Mouse (Mus musculus) adrenal gland, postnatal 14 days (tissue): ENCODE measurements around the gene Tenm4. TPM values are rescaled to one million over a fixed set of nuclear protein-coding genes. Genes with fewer than 3 reads are reported as not detected.

Experiments used
- DNase-seq: peaks from one replicate; pipeline ENCODE4 v3.0.0; 2021; ENCODE audit warnings: mixed read lengths
- total RNA-seq: library from RNA; stranded (reverse); gene quantifications from 2 replicates; pipeline ENCODE4 v1.2.3, GENCODE M21; 2021

Tenm4 gene
- total RNA-seq, 1 experiment from 2014 or later: 15.6 TPM

- DNase-seq: no peak
These were observed 32.9 kb downstream of the Tenm4 start for GRCm38 (mm10) chr7:96203812-96204560.

GRCm38 (mm10) chr7:96204809-96205350, 33.8 kb downstream of the Tenm4 start:
- DNase-seq: no peak

- DNase-seq: no peak
These were observed 36.0 kb downstream of the Tenm4 start for GRCm38 (mm10) chr7:96207071-96207470.

- DNase-seq: peak; percentile 65
These were observed 38.9 kb downstream of the Tenm4 start for GRCm38 (mm10) chr7:96209783-96210524.

- DNase-seq: peak; percentile 64
These were observed 39.7 kb downstream of the Tenm4 start for GRCm38 (mm10) chr7:96210525-96211369.

GRCm38 (mm10) chr7:96211618-96212021, 40.6 kb downstream of the Tenm4 start:
- peak; percentile 19 for DNase-seq

GRCm38 (mm10) chr7:96212224-96212591, 41.2 kb downstream of the Tenm4 start:
- DNase-seq: no peak

- DNase-seq: peak; percentile 76
These were observed 41.8 kb downstream of the Tenm4 start for GRCm38 (mm10) chr7:96212592-96213541.

GRCm38 (mm10) chr7:96213741-96214140, 42.7 kb downstream of the Tenm4 start:
- no peak for DNase-seq

- no peak for DNase-seq
These were observed 43.8 kb downstream of the Tenm4 start for GRCm38 (mm10) chr7:96214876-96215275.

- no peak for DNase-seq
These were observed 45.0 kb downstream of the Tenm4 start for GRCm38 (mm10) chr7:96215894-96216509.

GRCm38 (mm10) chr7:96219386-96219785, 48.3 kb downstream of the Tenm4 start:
- DNase-seq: no peak

- DNase-seq: no peak
These were observed 49.6 kb downstream of the Tenm4 start for GRCm38 (mm10) chr7:96220647-96221046.

- DNase-seq: no peak
These were observed 51.5 kb downstream of the Tenm4 start for GRCm38 (mm10) chr7:96222569-96222968.

- peak; percentile 38 for DNase-seq
These were observed 57.7 kb downstream of the Tenm4 start for GRCm38 (mm10) chr7:96228562-96229268.

- peak; percentile 50 for DNase-seq
These were observed 59.1 kb downstream of the Tenm4 start for GRCm38 (mm10) chr7:96230006-96230719.

- DNase-seq: no peak
These were observed 59.7 kb downstream of the Tenm4 start for GRCm38 (mm10) chr7:96230720-96231241.

- no peak for DNase-seq
These were observed 64.8 kb downstream of the Tenm4 start for GRCm38 (mm10) chr7:96235847-96236246.

- DNase-seq: peak; percentile 29
These were observed 69.6 kb downstream of the Tenm4 start for GRCm38 (mm10) chr7:96240661-96241060.
